Mouse (Mus musculus) layer of hippocampus, adult 9-10 months (tissue): ENCODE measurements around the gene Hist3h2a.

ENCODE experiments used
- DNase-seq: peaks from one replicate; pipeline ENCODE4 v3.0.0; 2022; ENCODE audit warnings: low spot score

Gene Hist3h2a

GRCm38 (mm10) chr11:58993091-58993670 is 38.7 kb downstream of the Hist3h2a start:
- DNase-seq, result no peak

DNA sequence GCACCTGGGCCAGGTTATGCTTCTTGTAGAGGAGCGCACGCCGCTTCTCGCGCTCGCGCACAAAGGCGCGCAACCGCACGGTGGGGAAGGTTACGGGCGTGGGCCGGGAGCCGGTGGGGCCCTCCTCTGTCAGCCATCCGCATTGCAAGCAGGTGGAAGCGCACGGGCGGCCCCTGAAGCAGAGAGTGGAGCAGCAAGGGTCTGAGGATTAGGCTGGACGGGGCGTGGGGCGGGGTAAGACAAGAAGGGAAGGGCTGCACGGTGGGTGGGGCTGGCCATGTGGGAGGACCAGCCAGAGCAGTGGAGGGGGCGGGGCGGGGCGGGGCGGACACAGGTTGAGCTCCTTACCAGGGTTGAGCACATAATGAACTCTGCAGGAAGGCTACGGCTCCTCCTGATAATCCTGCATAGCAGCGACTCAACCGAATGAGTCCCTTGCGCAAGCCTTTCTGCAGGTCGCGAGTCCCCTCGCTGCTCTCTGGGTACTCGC is 39.9 kb downstream of the Hist3h2a start:
- no peak for DNase-seq

GRCm38 (mm10) chr11:58995061-58995806 is 40.7 kb downstream of the Hist3h2a start:
- DNase-seq, result no peak

- DNase-seq, result no peak
These were observed 41.4 kb downstream of the Hist3h2a start for GRCm38 (mm10) chr11:58995807-58996370.

GRCm38 (mm10) chr11:58997541-58997940 is 43.1 kb downstream of the Hist3h2a start:
- DNase-seq, result no peak

- DNase-seq, result no peak
These were observed 44.7 kb downstream of the Hist3h2a start for GRCm38 (mm10) chr11:58999158-58999557.

GRCm38 (mm10) chr11:58999830-59000229 is 45.3 kb downstream of the Hist3h2a start:
- DNase-seq, result no peak

DNA sequence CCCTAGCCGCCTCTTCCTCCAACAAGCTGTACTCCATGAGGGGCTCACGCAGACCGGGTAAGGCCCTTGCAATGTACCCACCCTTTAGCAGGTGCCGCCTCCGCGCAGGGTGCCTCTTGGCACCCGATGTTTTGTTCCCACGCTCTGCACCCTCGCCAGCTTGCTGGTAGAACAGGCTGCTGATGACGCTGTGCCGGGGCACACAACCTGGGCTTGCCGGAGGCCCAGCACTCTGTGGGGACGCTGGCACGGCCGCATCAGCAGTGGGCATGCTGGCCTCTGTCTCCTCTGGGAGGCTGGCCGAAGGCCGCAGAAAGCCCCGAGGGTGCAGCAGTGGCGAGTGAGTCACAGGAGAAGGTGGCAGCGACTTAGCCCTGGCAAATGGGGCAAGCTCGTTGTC is 46.1 kb downstream of the Hist3h2a start:
- peak; percentile 59 for DNase-seq

GRCm38 (mm10) chr11:59002327-59003079 is 48.0 kb downstream of the Hist3h2a start:
- DNase-seq, result no peak
